Mouse (Mus musculus) heart, adult 2 months (tissue): ENCODE data around the gene Pdcd11.

Experiments
- CTCF ChIP-seq: fragments of 200-600 bp; IDR thresholded peaks from 2 replicates; pipeline ENCODE4 v1.8.1; 2022; ENCODE audit warnings: antibody characterized with exemption, mild to moderate bottlenecking, moderate library complexity
- EP300 ChIP-seq: fragments of 200-500 bp; IDR thresholded peaks from 2 replicates; pipeline ENCODE4 v1.6.1; 2011; ENCODE audit warnings: low read depth, low read length, control low read depth; ENCODE audit not compliant: insufficient read depth

- TF ChIP-seq EP300 (no peak), CTCF (no peak)
Observed at GRCm38 (mm10) chr19:47163176-47163744, 72.7 kb downstream of the Pdcd11 start.
